Mouse (Mus musculus) cortical plate, adult 2 months (tissue): ENCODE results near the gene Nt5dc2.

Experiments used
- CTCF ChIP-seq: fragments of 200-500 bp; IDR thresholded peaks from 2 replicates; pipeline ENCODE4 v1.5.1; 2011; ENCODE audit warnings: mild to moderate bottlenecking, control low read depth, low read length; ENCODE audit not compliant: insufficient read depth; ENCODE audit errors: extremely low read depth
- POLR2A ChIP-seq: fragments of 200-500 bp; IDR thresholded peaks from 2 replicates; pipeline ENCODE4 v1.6.1; 2011; ENCODE audit warnings: mild to moderate bottlenecking, low read length, control low read depth; ENCODE audit not compliant: insufficient read depth; ENCODE audit errors: extremely low read depth

DNA sequence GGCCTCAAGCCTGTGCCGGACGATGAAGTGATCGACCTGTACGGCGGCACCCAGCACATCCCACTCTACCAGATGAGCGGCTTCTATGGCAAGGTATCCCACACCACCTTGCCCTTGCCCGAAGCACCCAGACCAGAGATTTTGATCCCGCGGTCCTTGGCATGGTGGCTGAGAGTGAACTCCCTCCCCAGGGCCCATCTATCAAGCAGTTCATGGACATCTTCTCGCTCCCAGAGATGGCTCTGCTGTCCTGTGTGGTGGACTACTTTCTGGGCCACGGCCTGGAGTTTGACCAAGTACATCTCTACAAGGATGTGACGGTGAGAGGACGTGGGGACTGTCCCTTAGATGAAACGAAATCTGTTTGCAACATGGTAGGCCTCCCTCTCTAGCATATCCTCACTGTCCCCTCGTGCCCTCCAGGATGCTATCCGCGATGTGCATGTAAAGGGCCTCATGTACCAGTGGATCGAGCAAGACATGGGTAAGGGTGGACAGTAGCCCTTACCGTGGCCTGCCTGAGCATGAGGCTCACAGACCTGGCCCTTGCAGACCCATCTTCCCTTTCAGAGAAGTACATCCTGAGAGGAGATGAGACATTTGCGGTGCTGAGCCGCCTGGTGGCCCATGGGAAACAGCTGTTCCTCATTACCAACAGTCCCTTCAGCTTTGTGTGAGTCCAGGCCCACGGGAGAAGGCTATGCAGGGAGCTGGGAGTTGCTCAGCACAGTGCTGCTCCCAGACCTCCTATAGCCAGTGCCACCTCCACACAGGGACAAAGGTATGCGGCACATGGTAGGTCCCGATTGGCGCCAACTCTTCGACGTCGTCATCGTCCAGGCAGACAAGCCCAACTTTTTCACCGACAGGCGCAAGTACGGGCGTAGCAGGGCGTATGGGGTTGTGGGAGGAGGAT is 4.9 kb downstream of the Nt5dc2 start:
- TF ChIP-seq CTCF: no peak
- TF ChIP-seq POLR2A: no peak
